Mouse (Mus musculus) cerebellum, postnatal 10 days (tissue): ENCODE results near the gene Rcn1.
A peak's percentile ranks its signal among the peaks of the same experiment; 100 is the strongest.

Source experiments
- DNase-seq, 2 experiments: peaks; one replicate each; pipeline ENCODE4 v3.0.0; 2021; ENCODE audit warnings: mixed read lengths in 2 of 2

Gene Rcn1

DNA sequence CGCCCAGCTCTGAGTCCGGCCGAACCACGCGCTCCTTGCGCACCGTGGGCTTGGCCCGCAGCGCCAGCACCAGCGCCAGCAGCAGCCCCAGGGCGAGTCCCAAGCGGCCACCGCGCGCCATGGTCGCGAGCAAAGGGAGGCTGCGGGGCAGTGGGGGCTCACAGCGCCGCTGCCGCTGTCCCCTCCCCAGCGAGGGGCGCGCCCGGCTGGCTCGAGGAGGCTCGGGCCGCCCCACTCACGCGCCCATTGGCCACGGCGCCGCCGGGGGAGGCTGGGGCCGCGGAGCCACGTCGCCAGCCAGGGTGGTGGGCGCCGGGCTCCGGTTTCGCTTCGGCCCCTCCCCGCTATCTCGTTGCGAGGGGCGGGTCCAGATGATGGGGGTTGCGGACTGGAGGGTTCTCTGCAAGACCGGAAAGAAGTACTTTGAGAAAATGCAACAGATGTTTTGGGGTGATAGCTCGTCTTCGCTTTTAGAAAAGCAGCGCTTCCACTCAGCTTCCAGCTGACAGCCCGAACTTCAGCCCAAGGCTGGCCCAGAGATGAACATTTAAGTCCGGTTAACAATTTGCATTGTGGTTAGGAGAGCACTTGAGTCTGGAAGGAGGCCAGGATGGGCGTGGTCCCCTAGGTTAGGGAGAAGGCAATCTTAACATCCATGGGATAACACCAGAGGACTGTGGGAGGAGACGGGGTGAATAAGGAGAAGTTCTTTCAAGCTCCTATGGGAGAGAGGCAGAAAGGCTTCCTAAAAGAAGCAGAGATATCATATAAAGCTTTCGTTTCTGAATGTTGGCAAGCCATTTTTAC is at the start of gene Rcn1:
TSS of gene Rcn1 (minus strand) at position 235 of the 807 bp plus-strand sequence.
- DNase-seq = peak; percentile 82 to 85

DNA sequence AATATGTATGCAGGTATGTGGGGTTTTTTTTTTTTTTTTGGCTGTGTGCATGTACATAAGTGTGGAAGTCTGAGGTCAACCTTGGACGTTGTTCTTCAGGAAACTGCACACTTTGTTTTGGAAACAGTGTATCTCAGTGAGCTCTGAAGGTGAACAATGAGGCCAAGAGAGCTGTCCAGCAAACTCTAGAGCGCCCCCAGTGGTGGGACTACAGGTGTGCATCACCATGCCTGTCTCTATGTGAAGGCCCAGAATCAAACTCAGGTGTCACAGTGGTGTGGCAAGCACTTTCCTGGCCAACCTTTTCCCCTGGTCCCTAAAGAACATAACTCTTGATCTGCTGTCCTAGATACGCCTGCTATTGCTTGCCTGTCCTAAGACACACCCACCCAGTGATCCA is 45.0 kb upstream of the Rcn1 start:
- peak; percentile 46 to 65 for DNase-seq

DNA sequence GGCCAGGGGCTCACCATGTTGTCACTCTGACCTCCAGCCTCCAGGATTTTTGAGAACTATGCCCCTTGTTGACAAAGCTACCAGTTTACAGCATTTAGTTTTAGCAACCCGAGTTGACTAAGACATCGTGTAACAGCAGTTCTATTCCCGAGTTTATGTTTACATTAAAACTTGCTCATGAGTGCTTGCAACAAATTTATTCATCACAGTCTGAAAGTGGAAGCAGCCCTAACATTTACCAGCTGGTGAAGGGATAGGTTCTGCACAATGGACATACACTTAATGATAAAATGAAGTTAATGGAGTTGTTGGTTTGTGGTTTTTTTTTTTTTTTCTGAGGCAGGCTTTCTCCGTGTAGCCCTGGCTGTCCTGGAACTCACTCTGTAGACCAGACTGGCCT is 39.9 kb upstream of the Rcn1 start:
- DNase-seq = no peak

DNA sequence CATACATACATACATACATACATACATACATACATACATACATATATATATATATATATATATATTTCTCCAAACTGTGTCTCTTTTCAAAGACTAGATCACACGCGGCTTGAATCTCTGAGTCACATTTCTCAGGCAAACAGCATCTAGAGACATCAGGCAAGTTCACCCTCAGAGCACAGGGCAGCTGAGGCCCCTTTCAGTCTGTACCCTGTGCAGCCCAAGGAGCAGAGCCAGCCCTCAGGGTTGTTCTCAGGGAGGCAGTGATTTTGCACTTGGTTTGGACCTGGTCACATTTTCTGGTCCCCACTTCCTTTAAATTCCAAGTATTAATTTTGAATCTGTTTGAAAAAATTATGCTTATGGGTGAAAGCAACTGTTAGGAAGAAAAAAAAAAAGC is 39.4 kb upstream of the Rcn1 start:
- no peak for DNase-seq

DNA sequence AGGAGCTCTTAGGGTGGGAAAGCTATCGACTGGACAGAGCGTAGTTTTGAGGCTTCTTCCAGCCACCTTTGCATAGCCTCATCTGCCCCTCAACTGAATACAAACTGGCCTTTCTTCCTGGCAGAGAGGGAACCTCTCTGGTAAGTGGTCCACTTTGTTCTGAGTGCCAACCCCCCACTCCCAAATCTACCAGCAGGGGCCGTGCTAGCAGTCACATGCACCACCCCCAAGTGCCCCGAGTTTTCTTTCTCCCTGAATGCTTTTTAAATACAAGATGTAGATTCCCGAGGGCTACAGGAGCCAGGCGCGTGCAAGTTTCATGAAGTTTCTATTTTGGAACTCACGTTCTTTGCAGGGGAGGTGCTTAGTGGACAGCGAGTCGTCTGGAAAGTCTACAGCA is 33.8 kb upstream of the Rcn1 start:
- no peak for DNase-seq

DNA sequence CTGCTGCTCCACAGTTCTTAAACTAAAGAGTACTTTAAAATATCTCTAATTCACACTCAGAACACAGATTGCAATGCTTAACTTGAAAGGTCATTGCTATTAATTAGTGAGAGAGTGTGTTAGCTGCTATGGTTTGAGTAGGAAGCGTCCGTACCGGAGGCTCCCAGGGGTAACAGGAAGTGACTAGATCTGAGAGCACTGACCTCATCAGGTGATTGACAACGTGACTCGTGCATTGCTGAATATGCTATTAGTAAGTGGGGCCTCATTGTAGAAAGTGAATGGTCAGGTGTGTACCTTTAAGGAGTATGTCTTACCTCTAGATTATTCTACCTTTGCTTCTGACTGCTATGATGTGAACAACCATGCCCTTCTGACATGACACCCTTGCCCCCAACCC is 31.3 kb upstream of the Rcn1 start:
- no peak for DNase-seq

DNA sequence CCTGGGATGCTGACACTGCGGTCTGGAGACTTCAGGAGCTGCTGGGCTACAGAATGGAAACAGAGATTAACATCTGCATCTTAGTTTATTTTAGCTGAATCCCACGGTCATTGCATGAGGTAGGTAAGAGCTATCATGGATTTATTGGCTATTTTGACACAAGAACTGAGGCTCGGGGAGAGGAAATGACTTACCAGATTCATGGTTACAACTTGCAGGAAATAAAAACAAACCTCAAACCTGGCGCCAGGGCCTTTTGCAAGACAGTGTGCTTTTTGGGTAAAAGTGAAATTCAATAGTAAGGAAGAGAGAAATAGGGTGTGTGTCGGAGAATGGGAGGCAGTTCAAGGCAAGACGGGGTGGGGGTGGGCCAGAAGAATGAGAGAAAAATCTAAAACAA is 30.8 kb upstream of the Rcn1 start:
- DNase-seq = no peak

DNA sequence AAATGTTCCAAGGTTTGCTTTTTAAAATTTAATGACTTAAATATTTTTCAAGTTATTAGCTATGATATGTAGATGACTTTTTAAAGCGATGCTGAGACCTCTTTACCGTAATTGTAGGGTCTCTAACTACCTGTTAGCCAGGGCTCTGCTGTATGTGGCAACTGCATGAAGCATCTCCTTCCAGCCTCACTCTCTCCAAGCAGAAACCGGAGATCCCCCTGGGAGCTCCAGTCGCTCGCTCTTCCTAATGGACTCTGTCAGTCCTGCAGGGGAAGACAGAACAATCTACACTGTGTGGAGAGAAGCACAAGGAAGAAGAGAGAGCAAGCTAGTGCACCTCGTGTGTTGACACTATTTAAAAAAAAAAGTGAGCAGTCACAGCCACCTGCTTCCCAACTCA is 29.3 kb upstream of the Rcn1 start:
- no peak for DNase-seq

DNA sequence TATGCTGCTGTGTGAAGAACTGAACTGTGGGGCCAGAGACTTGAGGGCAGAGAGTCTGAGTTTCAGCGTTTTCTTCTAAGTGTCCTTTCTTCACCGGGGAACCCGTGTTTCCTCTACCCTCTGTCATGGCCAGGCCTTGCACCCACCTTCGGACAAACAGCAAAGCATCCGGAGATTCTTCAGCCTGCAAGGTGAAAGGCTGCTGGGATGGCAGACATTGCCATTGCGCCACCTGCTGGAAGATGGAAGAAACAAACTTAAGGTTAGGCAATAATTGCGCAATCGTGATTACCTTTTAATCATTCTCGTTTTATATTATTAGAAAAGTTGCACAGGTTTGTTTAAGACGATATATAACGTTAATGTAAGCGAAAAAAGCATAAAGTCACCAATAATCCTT is 28.9 kb upstream of the Rcn1 start:
- DNase-seq = peak; percentile 90 to 91

DNA sequence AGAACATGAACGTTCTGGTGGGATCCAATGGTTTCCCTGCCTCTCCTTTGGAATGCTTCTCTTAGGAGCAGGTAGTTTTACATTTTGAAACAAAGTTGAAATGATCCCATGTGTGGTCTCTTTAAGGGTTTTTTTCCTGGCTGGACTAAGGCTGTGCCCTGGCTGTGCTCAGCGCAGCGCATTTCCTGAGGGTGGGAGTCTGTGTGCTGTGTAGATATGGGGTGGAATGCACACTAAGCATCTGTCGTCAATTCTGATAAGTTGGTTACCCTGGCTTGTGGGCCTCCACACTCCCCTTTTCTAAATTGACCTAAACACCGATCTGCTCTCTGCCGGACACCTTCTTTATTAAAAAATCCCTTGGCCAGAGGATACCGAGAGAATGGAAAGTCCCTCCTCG is 28.3 kb upstream of the Rcn1 start:
- DNase-seq = no peak

DNA sequence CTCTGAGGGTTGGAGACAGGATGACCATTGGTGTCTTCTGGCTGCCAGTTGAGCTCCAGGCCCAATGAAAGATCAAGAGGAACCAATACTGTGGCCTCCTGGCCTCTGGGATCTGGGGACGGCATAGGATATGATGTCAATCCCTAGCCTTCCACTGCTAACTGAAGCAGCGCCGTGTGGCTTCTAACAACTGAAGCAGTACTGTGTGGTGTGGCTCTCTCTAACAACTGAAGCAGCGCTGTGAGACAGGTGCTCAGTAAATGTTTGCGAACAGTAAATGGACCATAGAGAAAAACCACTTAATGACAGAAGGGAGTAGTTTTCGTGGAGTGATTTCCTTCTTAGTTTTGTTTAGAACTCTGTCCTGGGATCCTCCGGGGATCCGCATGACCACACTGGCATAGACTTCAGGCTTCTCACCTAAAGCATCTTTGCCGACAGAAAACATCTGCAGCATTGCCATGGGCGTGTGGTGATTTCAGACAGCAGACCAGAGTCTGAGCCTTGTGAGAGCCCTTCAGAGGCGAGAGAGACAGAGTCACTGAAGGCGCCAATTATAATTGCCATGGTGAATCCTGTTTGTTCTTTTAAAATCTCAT is 19.6 kb upstream of the Rcn1 start:
- no peak for DNase-seq

DNA sequence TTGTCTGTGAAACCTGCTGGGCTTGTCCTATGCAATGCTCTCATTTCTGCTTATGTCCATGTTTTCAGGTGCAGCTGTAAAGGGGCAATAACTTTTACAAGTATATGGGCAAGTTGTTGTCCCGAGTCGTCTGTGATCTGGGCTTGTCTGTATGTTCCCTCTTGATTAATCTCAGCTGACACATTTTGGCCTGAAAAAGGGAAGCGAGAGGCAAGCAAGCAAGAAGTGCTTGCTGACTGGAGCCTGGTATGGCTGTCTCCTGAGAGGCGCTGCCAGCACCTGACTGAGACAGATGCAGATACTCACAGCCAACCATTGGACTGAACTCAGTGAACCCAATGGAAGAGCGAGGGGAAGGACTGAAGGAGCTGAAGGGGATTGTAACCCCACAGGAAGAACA is 18.5 kb upstream of the Rcn1 start:
- DNase-seq = peak; percentile 16 to 25

DNA sequence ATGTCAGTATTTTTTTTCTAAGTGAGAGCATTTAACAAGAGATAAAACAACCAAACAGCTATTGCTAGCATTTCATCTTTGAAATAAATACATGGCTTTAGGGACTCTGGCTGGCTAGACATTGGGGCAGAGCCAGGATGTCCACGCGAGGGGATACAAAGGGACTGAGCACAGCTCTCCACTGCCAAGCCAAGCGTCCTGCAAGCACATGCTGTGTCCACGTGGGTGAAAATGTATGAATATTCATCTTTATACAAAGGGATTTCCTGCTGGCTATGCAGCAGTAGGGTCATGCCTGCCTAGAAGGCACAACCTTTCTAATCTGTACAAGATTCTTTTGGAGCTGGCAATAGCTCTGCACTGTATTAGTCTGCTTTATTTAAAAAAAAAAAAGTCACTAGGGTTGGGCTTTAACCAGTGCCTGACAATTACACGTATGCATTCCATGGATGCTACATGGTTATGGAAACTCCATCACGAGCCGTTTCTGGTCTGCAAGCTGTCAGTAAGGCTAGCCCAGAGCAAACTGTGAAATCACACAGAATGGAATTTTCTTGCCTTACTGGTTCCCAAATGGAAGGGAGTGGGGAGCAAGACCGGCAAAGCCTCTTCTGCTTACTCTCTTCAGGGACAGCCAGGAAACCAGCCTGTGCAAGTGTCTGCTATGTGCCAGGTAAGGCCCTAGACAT is 17.7 kb upstream of the Rcn1 start:
- peak; percentile 72 to 80 for DNase-seq

DNA sequence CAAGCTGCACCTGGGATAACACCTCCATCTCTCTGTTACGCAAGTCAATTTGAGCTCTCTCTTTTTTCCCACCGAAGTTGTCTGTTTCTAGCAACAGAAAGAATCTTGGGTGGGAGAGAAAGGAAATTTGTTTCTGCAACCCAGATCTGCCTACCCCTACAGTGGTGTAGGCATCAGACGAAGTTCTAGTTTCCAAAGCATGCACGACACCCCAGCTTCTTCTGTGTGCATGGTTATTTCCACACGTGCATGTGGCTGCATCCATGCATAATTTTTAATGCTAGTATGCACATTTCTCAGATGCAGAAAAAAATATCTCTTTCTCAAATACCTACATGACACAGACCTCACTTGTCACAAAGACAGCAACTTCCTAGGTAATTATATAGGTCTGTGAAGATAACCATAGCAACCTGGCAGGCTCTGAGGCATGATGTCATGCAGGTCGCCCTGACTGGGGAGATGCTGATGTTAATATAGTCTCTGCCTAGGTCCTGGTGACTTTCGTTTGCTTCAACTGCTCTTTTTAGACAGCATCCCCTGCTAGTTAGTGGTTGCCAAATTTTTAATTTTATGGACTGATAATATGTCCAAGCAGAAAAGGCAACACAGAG is 17.0 kb upstream of the Rcn1 start:
- peak; percentile 51 to 61 for DNase-seq

DNA sequence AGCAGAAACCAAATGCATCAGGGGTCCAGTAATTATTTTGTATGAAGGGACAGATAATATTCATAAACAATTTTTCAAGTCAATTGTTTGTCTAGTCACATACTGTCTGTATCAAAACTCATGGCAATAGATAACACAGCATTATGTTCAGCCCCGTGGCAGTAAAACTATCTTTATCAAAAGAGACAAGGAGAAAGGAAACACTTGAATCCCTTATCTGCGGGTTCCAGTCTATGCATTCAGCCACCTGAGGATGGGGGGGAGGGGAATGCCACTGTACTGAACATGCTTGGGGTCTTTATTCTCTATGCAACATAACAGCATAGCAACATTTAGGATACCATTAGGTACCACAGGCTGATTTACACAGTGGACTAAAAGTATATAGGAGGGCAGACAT is 15.2 kb upstream of the Rcn1 start:
- no peak for DNase-seq

DNA sequence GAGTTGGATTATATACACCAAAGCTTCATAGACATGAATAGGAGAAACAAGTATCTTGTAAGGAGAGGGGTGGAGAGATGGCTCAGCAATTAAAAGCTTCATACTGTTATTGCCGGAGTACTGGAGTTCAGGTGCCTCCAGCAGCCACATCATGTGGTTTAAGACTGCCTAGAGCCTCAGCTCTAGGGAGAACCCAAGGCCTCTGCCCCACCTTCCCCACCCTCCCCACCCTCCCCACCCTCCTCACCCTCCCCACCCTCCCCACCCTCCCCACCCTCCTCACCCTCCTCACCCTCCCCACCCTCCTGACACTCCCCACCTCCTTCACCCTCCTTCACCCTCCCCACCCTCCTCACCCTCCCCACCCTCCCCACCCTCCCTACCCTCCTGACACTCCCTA is 10.1 kb upstream of the Rcn1 start:
- no peak for DNase-seq

DNA sequence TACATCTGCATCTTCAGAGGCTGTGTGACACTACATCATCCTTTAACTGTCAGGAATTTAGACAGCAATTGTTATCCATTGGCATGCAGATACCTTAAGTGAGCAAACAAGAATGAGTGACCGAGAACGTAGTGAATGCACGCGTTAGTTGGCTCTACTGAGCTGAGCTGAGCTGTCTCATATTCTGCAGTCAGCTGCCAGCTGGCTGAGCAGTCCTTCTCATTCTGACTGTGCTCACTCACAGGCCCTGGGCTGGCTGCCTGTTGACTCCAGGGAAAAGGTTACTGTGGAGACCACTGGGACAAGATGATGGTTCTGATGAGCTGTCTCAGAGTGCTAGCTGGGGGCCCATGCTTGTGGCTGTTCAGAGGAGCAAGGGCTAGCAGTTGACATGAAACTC is 9.4 kb upstream of the Rcn1 start:
- DNase-seq = peak; percentile 73 to 79

DNA sequence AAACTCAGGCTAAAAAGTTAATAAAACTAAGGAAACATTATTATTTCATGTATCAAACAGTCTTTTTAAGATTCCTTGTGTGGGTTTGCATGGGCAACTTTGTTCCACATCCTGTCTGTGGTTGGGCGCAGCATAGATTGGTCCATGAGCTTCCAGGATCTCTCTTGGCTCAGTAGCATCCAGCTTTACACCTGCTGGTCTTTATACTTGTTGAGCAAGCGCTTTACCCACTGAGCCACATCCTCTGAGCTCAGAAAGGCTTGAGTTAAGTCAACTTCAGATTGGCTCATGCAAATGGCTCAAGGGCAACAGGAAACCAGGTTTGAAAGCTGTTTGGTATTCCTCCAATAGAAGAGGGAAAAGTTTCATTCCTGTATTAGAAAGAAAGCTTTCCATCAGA is 3.1 kb upstream of the Rcn1 start:
- no peak for DNase-seq

DNA sequence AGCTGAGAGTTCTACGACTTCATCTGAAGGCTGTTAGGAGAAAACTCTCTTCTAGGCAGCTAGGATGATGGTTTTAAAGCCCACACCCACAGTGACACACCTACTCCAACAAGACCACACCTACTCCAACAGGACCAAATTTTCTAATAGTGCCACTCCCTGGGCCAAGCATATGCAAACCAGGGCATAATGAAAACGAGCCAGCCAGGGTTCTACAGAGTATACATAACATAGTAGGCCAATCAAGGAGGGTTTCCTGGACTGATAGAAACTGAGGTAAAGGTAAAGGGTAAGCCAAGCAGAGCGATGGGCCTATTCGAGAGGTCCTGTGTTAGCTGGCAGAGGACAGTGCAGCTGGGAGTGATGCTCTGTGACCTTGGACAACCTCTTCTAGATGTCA is 1.4 kb upstream of the Rcn1 start:
- no peak for DNase-seq

DNA sequence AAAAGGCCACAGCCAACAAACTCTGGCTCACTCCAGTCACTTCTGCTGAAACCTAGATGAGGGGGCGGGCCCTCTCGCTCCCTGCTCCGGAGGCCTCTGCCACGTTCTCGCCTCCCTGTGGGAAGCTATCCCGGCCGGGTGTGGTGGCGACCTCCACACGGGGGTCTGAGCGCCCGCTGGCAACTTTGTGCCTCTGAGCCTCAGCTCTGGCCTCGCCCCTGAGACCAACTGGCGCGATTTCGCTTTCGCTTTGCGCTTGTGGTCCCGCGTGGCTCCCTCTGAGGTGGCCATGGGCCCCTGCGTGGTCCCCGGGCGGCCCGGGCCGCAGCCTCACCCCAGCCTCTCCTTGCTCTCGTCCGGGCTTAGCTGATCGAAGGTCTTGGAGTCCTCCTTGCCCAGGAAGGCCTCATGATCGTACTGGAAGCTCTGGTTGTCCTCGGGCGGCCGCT is 459 bp downstream of the Rcn1 start:
- peak; percentile 61 to 65 for DNase-seq

DNA sequence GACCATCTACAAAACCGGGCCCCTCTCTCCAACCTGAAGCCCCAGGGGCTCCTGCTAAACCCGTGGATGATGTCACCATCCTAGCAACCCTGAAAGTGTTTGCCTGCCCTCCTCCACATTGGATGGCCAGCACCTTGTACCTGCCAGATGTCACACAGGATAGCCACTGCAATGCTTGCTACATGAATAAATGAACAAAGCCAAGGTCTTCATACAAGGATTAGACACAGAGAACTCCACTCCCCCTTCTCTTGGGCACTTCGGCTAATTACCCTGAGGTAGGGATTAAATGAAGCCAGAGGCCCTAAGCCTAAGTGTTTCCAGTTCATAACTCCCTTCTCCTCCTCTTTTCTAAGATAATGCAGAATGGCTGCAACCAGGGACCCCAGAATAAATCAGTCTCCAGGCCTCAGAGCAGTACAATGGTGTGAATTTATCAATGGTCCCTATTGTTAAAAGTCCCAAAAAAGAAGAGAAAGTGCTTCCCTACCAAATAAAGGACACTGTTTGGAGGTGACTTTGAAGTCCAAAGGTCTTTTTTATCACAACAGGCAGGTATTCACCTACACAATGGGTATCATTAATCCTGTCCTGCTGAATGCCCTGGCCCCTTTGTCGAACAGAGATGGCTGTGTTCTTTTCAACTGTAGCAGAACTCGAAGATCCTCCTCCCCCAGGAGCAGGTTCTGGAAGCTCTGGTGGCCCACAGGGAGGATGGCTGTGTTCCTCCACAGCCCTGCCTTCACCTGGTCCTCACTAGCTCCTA is 1.5 kb downstream of the Rcn1 start:
- no peak for DNase-seq

DNA sequence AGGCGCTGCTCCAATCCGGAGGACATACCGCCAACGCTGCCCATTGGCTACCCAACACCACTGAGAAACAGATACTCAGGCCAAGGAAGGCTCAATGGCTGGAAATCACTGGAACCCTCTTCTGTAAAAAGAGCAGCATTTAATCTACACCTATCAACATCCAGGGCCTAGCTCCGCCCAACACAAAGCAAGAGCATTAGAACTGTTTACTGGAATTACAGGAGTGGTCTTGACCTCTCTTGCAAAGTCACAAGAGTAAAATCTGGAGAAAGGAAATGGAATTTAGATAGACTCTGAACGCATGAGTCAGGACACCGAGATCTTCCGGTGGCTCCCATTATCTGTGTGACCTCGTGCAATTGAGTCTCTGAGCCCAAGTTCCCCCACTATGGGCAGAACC is 3.1 kb downstream of the Rcn1 start:
- no peak for DNase-seq

DNA sequence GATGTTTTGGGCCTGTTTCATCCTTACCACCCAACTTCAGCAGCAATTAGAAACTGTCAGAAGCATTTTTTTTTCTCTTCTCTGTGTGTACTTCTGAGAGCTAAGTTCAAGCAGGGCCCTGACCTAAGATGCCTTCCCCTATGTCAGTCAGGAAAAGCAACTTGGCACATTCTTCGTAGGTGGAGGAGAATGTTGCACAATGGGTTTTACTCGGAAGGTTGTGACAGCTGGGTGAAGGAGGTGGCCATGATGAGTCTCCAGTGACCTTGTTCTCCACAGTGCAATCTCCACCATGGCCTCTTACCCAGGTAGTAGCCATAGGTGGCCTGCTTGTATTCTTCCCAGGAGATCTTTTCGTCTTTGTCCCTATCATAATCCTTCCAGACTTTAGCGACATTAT is 4.7 kb downstream of the Rcn1 start:
- DNase-seq = no peak
